In genomic region chr6:50032894-50033595, GRCm38 (mm10) we compare ENCODE assay signal across 9 mouse cellular contexts.
DNase-seq lines count a peak whose midpoint lies in the region; ATAC-seq lines count a peak whose summit lies in the region.
"Had no signal": no experiment of that assay in that cellular context is flagged by ENCODE, and none has a peak within 500 bp of the region (broad histone marks: within the 10 kb centered on the region; RNA-seq: fewer than 3 reads in every experiment).

No protein-coding gene starts in this region.

- H3K9ac ChIP-seq in heart, embryonic 16.5 days (ENCODE audit: low read length) = no peak overlapping the region
- no peak overlapping the region; the same call in 1 of the 2 replicates for H3K9ac ChIP-seq in neural tube, embryonic 15.5 days (replicated peaks)

- peak overlapping the region; percentile 46 for H3K4me2 ChIP-seq in heart, embryonic 16.5 days (ENCODE audit: low read depth, low read length)
- H3K4me2 ChIP-seq in neural tube, embryonic 15.5 days = peak overlapping the region; percentile 40

- H3K4me1 ChIP-seq in heart, embryonic 16.5 days (ENCODE audit: control insufficient read depth, insufficient read depth, low read length) = peaks cover 2% of the 10 kb centered on the region; the same call in 1 of the 2 replicates
- H3K4me1 ChIP-seq in neural tube, embryonic 15.5 days = peaks cover 25% of the 10 kb centered on the region

- peak; percentile 6 for DNase-seq in cerebellum, adult 11-12 months
- no peak for DNase-seq in cerebellum, adult 9-10 months
- DNase-seq in heart, postnatal 4 days = no peak
- peak; percentile 8 for DNase-seq in right cerebral cortex, adult 18-20 months
- DNase-seq in right cerebral cortex, postnatal 10 days (ENCODE audit: low spot score in 2 of 2) = no peak
- no peak for DNase-seq in adrenal gland, adult (ENCODE audit: inconsistent age in 2 of 2, low spot score in 1 of 2)
- DNase-seq: lung, postnatal 10 days had no signal

- no peaks in the 10 kb centered on the region for H3K9me3 ChIP-seq in heart, embryonic 16.5 days (replicated peaks; ENCODE audit: control insufficient read depth, low read length)
- no peaks in the 10 kb centered on the region for H3K9me3 ChIP-seq in neural tube, embryonic 15.5 days (replicated peaks)

- peak overlapping the region; percentile 13; the same call in 1 of the 2 replicates for H3K4me3 ChIP-seq in heart, embryonic 16.5 days (ENCODE audit: low read length)
- no peak overlapping the region for H3K4me3 ChIP-seq in neural tube, embryonic 15.5 days (replicated peaks)

- no peak for ATAC-seq in heart, embryonic 16.5 days (replicated peaks; ENCODE audit: extremely low read depth, insufficient read depth, low FRiP score)
- ATAC-seq in neural tube, embryonic 15.5 days (ENCODE audit: low FRiP score) = peak; percentile 61; the same call in 1 of the 2 replicates

- no peaks in the 10 kb centered on the region for H3K27me3 ChIP-seq in heart, embryonic 16.5 days (ENCODE audit: control insufficient read depth, insufficient read depth, low read length)
- no peaks in the 10 kb centered on the region for H3K27me3 ChIP-seq in neural tube, embryonic 15.5 days (replicated peaks)

- 32% methylated on average over 15 of the region's 15 CpGs for WGBS in heart, embryonic 16.5 days
- WGBS in neural tube, embryonic 15.5 days = 55% methylated on average over 15 of the region's 15 CpGs

- no peak overlapping the region; the same call in 1 of the 2 replicates for H3K27ac ChIP-seq in heart, embryonic 16.5 days (ENCODE audit: low read length)
- peak overlapping the region; percentile 60 for H3K27ac ChIP-seq in neural tube, embryonic 15.5 days (replicated peaks)

- no peaks in the 10 kb centered on the region for H3K36me3 ChIP-seq in heart, embryonic 16.5 days (ENCODE audit: control insufficient read depth, insufficient read depth)
- H3K36me3 ChIP-seq in neural tube, embryonic 15.5 days = no peaks in the 10 kb centered on the region

Comparison
In these comparisons a context has a peak if more than half of its experiments do, and no peak if none do; other contexts are left out.
1. DNase-seq: peak in cerebellum, adult 11-12 months (single experiment) and right cerebral cortex, adult 18-20 months (single experiment); none in cerebellum, adult 9-10 months (single experiment), heart, postnatal 4 days (single experiment), right cerebral cortex, postnatal 10 days (0 of 2) and adrenal gland, adult (0 of 2).